Mouse (Mus musculus): ENCODE data around the gene Stmn1.

The Stmn1 gene

GRCm38 (mm10) chr4:134468215-134468575, at the start of gene Stmn1:
Gene Stmn1, plus strand, starts transcription at chr4:134468320.
- peak; percentile 97 for DNase-seq

- DNase-seq = no peak
Measured at GRCm38 (mm10) chr4:134421971-134422370, 46.1 kb upstream of the Stmn1 start.

GRCm38 (mm10) chr4:134423949-134424348, 44.2 kb upstream of the Stmn1 start:
- no peak for DNase-seq

- DNase-seq = no peak
Measured at GRCm38 (mm10) chr4:134425088-134425487, 43.0 kb upstream of the Stmn1 start.

- peak; percentile 92 for DNase-seq
Measured at GRCm38 (mm10) chr4:134430381-134431004, 37.6 kb upstream of the Stmn1 start.

GRCm38 (mm10) chr4:134432686-134433360, 35.3 kb upstream of the Stmn1 start:
- peak; percentile 76 for DNase-seq

- no peak for DNase-seq
Measured at GRCm38 (mm10) chr4:134436185-134436584, 31.9 kb upstream of the Stmn1 start.

GRCm38 (mm10) chr4:134436659-134437058, 31.5 kb upstream of the Stmn1 start:
- no peak for DNase-seq

- DNase-seq = no peak
Measured at GRCm38 (mm10) chr4:134439119-134439518, 29.0 kb upstream of the Stmn1 start.

- no peak for DNase-seq
Measured at GRCm38 (mm10) chr4:134439919-134440318, 28.2 kb upstream of the Stmn1 start.

GRCm38 (mm10) chr4:134442216-134442615, 25.9 kb upstream of the Stmn1 start:
- no peak for DNase-seq

- DNase-seq = no peak
Measured at GRCm38 (mm10) chr4:134443589-134443988, 24.5 kb upstream of the Stmn1 start.

- DNase-seq = no peak
Measured at GRCm38 (mm10) chr4:134444949-134445348, 23.2 kb upstream of the Stmn1 start.

GRCm38 (mm10) chr4:134445489-134445888, 22.6 kb upstream of the Stmn1 start:
- no peak for DNase-seq

- no peak for DNase-seq
Measured at GRCm38 (mm10) chr4:134447966-134448365, 20.2 kb upstream of the Stmn1 start.

- DNase-seq = peak; percentile 91
Measured at GRCm38 (mm10) chr4:134449595-134450391, 18.3 kb upstream of the Stmn1 start.

GRCm38 (mm10) chr4:134450392-134451195, 17.5 kb upstream of the Stmn1 start:
- DNase-seq = peak; percentile 84

GRCm38 (mm10) chr4:134451484-134451883, 16.6 kb upstream of the Stmn1 start:
- no peak for DNase-seq

- peak; percentile 82 for DNase-seq
Measured at GRCm38 (mm10) chr4:134453619-134454400, 14.3 kb upstream of the Stmn1 start.

- peak; percentile 43 for DNase-seq
Measured at GRCm38 (mm10) chr4:134455310-134455709, 12.8 kb upstream of the Stmn1 start.

GRCm38 (mm10) chr4:134457130-134457825, 10.8 kb upstream of the Stmn1 start:
- DNase-seq = peak; percentile 41

All from cerebellum, adult 9-10 months (tissue).